Mouse (Mus musculus): ENCODE measurements around the gene Ralbp1.
A peak's percentile ranks its signal among the peaks of the same experiment; 100 is the strongest.

The Ralbp1 gene

GRCm38 (mm10) chr17:65885697-65886529, at the start of gene Ralbp1:
TSS of gene Ralbp1 (minus strand) at chr17:65885798.
- peak; percentile 28 to 43 for DNase-seq (ENCODE audit: low spot score in 2 of 2)

- peak in 1 of 2 experiments; percentile 48 for DNase-seq (ENCODE audit: low spot score in 2 of 2)
Observed at GRCm38 (mm10) chr17:65933741-65934140, 48.1 kb upstream of the Ralbp1 start.

GRCm38 (mm10) chr17:65931525-65931924, 45.9 kb upstream of the Ralbp1 start:
- no peak for DNase-seq (ENCODE audit: low spot score in 2 of 2)

GRCm38 (mm10) chr17:65930960-65931359, 45.4 kb upstream of the Ralbp1 start:
- DNase-seq (ENCODE audit: low spot score in 2 of 2), result no peak

GRCm38 (mm10) chr17:65930158-65930826, 44.7 kb upstream of the Ralbp1 start:
- no peak for DNase-seq (ENCODE audit: low spot score in 2 of 2)

GRCm38 (mm10) chr17:65929319-65929978, 43.9 kb upstream of the Ralbp1 start:
- no peak for DNase-seq (ENCODE audit: low spot score in 2 of 2)

- no peak for DNase-seq (ENCODE audit: low spot score in 2 of 2)
Observed at GRCm38 (mm10) chr17:65927077-65927476, 41.5 kb upstream of the Ralbp1 start.

GRCm38 (mm10) chr17:65924218-65924617, 38.6 kb upstream of the Ralbp1 start:
- no peak for DNase-seq (ENCODE audit: low spot score in 2 of 2)

- DNase-seq (ENCODE audit: low spot score in 2 of 2), result no peak
Observed at GRCm38 (mm10) chr17:65921975-65922374, 36.4 kb upstream of the Ralbp1 start.

- DNase-seq (ENCODE audit: low spot score in 2 of 2), result peak in 1 of 2 experiments; percentile 34
Observed at GRCm38 (mm10) chr17:65919235-65919634, 33.6 kb upstream of the Ralbp1 start.

- DNase-seq (ENCODE audit: low spot score in 2 of 2), result peak in 1 of 2 experiments; percentile 41
Observed at GRCm38 (mm10) chr17:65916135-65916668, 30.6 kb upstream of the Ralbp1 start.

- no peak for DNase-seq (ENCODE audit: low spot score in 2 of 2)
Observed at GRCm38 (mm10) chr17:65914083-65914482, 28.5 kb upstream of the Ralbp1 start.

- DNase-seq (ENCODE audit: low spot score in 2 of 2), result no peak
Observed at GRCm38 (mm10) chr17:65912202-65912601, 26.6 kb upstream of the Ralbp1 start.

- DNase-seq (ENCODE audit: low spot score in 2 of 2), result no peak
Observed at GRCm38 (mm10) chr17:65911285-65912069, 25.9 kb upstream of the Ralbp1 start.

GRCm38 (mm10) chr17:65908270-65908669, 22.7 kb upstream of the Ralbp1 start:
- no peak for DNase-seq (ENCODE audit: low spot score in 2 of 2)

GRCm38 (mm10) chr17:65906895-65907401, 21.4 kb upstream of the Ralbp1 start:
- DNase-seq (ENCODE audit: low spot score in 2 of 2), result peak in 1 of 2 experiments; percentile 52

- no peak for DNase-seq (ENCODE audit: low spot score in 2 of 2)
Observed at GRCm38 (mm10) chr17:65906313-65906894, 20.8 kb upstream of the Ralbp1 start.

- no peak for DNase-seq (ENCODE audit: low spot score in 2 of 2)
Observed at GRCm38 (mm10) chr17:65905241-65905640, 19.6 kb upstream of the Ralbp1 start.

- no peak for DNase-seq (ENCODE audit: low spot score in 2 of 2)
Observed at GRCm38 (mm10) chr17:65903826-65904225, 18.2 kb upstream of the Ralbp1 start.

- no peak for DNase-seq (ENCODE audit: low spot score in 2 of 2)
Observed at GRCm38 (mm10) chr17:65903011-65903410, 17.4 kb upstream of the Ralbp1 start.

- no peak for DNase-seq (ENCODE audit: low spot score in 2 of 2)
Observed at GRCm38 (mm10) chr17:65902281-65902680, 16.7 kb upstream of the Ralbp1 start.
